Mouse (Mus musculus) embryonic fibroblast, embryonic 13.5 days (primary cell): Measurements from ENCODE around the gene Paqr6. TPM values are rescaled to one million over a fixed set of nuclear protein-coding genes. Genes with fewer than 3 reads are reported as not detected.

ENCODE experiments used
- H3K27ac ChIP-seq: 2 replicates; pipeline ENCODE4 v1.5.1; 2012; ENCODE audit warnings: low read length, control low read depth, inconsistent platforms; ENCODE audit not compliant: insufficient read depth
- H3K4me1 ChIP-seq: 2 replicates; pipeline ENCODE4 v1.6.1; 2011; ENCODE audit warnings: low read length; ENCODE audit not compliant: control insufficient read depth, insufficient read depth
- H3K4me3 ChIP-seq: 2 replicates; pipeline ENCODE4 v1.5.1; 2011; ENCODE audit warnings: mild to moderate bottlenecking, control low read depth, low read length; ENCODE audit not compliant: insufficient read depth
- CTCF ChIP-seq: IDR thresholded peaks from 2 replicates; pipeline ENCODE4 v1.5.1; 2011; ENCODE audit warnings: mild to moderate bottlenecking, control low read depth, low read length, moderate library complexity, borderline replicate concordance; ENCODE audit not compliant: insufficient read depth
- POLR2A ChIP-seq: IDR thresholded peaks from 2 replicates; pipeline ENCODE4 v1.6.1; 2011; ENCODE audit warnings: low read depth, mild to moderate bottlenecking, control low read depth, low read length, moderate library complexity
- polyA plus RNA-seq: library from polyadenylated mRNA; stranded (reverse); fragments of >200 nt; gene quantifications from 2 replicates; pipeline ENCODE4 v1.2.4, GENCODE M21; 2011; ENCODE audit warnings: low read depth; ENCODE audit not compliant: missing spikeins, insufficient read length

Gene Paqr6
- polyA plus RNA-seq, 1 experiment = 1.4 TPM

GRCm38 (mm10) chr3:88337367-88338020, 26.9 kb upstream of the Paqr6 start:
- TF ChIP-seq CTCF (no peak), POLR2A (no peak)
- H3K27ac ChIP-seq = no peak overlapping the region
- peak overlapping the region; percentile 46 for H3K4me3 ChIP-seq
- 0 out of 2 replicates have a peak, but pooled peaks cover 6% of the 10 kb centered on the region for H3K4me1 ChIP-seq

DNA sequence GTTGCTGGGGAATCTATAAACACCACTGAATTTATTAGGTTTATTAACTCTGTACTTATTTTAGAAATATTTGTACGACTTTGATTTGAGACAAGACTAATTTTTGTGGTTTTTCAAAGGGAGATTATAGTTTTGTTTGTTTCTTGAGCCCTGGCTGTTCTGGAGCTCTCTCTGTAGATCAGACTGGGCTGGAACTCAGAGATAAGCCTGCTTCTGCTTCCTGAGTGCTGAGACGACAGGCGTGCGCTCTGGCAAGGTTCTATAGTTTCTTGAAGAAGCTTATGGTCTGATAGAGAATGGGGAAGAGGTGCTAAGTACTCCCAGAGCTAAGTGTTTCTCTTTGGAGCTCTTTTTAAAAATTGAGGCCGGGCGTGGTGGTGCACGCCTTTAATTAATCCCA, 26.1 kb upstream of the Paqr6 start:
- H3K27ac ChIP-seq = no peak overlapping the region
- no peak overlapping the region for H3K4me3 ChIP-seq
- no peak for TF ChIP-seq CTCF
- no peak for TF ChIP-seq POLR2A
- 0 out of 2 replicates have a peak, but pooled peaks cover 6% of the 10 kb centered on the region for H3K4me1 ChIP-seq

GRCm38 (mm10) chr3:88339006-88339405, 25.4 kb upstream of the Paqr6 start:
- 0 out of 2 replicates have a peak, but pooled peaks cover 6% of the 10 kb centered on the region for H3K4me1 ChIP-seq
- H3K27ac ChIP-seq = no peak overlapping the region
- no peak overlapping the region for H3K4me3 ChIP-seq
- no peak for TF ChIP-seq CTCF
- TF ChIP-seq POLR2A = no peak

- no peak overlapping the region for H3K27ac ChIP-seq
- no peak for TF ChIP-seq CTCF
- no peak for TF ChIP-seq POLR2A
- H3K4me3 ChIP-seq = no peak overlapping the region
- no peaks in the 10 kb centered on the region for H3K4me1 ChIP-seq
These were observed 13.7 kb upstream of the Paqr6 start for GRCm38 (mm10) chr3:88350732-88351131.

GRCm38 (mm10) chr3:88352907-88353306, 11.5 kb upstream of the Paqr6 start:
- H3K27ac ChIP-seq = no peak overlapping the region
- H3K4me1 ChIP-seq = no peaks in the 10 kb centered on the region
- TF ChIP-seq CTCF (no peak), POLR2A (no peak)
- no peak overlapping the region for H3K4me3 ChIP-seq

GRCm38 (mm10) chr3:88354396-88355165, 9.8 kb upstream of the Paqr6 start:
- H3K27ac ChIP-seq = no peak overlapping the region
- no peaks in the 10 kb centered on the region for H3K4me1 ChIP-seq
- TF ChIP-seq CTCF (no peak), POLR2A (no peak)
- no peak overlapping the region for H3K4me3 ChIP-seq

GRCm38 (mm10) chr3:88359584-88359983, 4.8 kb upstream of the Paqr6 start:
- Histone ChIP-seq H3K27ac (no peak overlapping the region), H3K4me3 (no peak overlapping the region), H3K4me1 (no peaks in the 10 kb centered on the region)
- no peak for TF ChIP-seq POLR2A
- no peak for TF ChIP-seq CTCF

GRCm38 (mm10) chr3:88359989-88360388, 4.4 kb upstream of the Paqr6 start:
- TF ChIP-seq CTCF = no peak
- no peak for TF ChIP-seq POLR2A
- no peaks in the 10 kb centered on the region for H3K4me1 ChIP-seq
- no peak overlapping the region for H3K4me3 ChIP-seq
- H3K27ac ChIP-seq = no peak overlapping the region

DNA sequence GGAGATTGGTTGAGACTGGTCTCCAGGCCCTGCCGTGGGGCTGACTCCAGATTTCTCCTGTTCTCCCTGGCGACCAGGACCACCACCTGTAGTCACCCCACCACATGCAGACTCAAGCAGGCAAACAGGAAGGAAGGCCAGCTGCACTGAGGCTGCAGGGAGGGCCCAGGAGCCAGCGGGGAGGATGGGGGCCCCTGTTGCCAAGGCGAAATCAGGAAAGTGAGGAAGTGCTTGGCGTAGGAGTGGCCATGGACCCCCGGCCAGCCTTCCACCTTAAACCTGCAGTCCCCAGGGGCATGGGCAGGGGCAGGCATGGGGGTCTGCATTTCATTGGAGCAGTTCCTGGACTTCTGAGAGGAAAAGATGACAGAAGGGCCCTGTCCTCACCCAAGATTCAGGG, 3.3 kb upstream of the Paqr6 start:
- TF ChIP-seq CTCF = no peak
- no peak for TF ChIP-seq POLR2A
- no peak overlapping the region for H3K27ac ChIP-seq
- no peak overlapping the region for H3K4me3 ChIP-seq
- H3K4me1 ChIP-seq = no peaks in the 10 kb centered on the region
